Mouse (Mus musculus) E14TG2a.4 (cell line): ENCODE data around the gene Tmem56.

Source experiments
- CTCF ChIP-seq: conservative IDR thresholded peaks from 2 replicates; pipeline ENCODE4 v1.5.1; 2014; ENCODE audit warnings: low read length
- POU5F1 ChIP-seq: IDR thresholded peaks from 2 replicates; pipeline ENCODE4 v1.6.1; 2014; ENCODE audit warnings: low read length, borderline replicate concordance

- TF ChIP-seq CTCF: peak; percentile 27; the same call in 1 of the 2 replicates
- no peak for TF ChIP-seq POU5F1
These were observed 121.2 kb downstream of the Tmem56 start for GRCm38 (mm10) chr3:121161661-121162060.
